In the genomic region with DNA sequence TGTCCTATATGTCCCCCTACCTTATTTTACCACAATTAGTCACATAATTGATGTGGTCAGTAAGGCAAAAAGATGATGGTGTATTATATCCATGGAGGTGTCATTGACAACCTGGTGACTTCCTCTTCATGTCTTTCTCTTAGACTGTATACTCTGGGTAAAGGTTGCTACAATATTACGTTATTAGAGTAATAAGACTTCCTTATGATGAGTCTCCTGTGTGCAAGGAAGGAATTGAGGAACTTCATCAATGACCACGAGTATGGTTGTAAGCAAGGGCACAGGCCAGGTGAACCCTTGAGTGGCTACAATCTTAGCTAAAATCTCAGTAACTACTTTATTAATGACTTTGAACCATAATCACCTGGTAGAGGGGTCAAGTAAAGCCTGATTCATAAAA, we compare ENCODE assay signal across 20 mouse cellular contexts.
DNase-seq lines count a peak whose midpoint lies in the region; ATAC-seq lines count a peak whose summit lies in the region.
"Had no signal": no experiment of that assay in that cellular context is flagged by ENCODE, and none has a peak within 500 bp of the region (broad histone marks: within the 10 kb centered on the region; RNA-seq: fewer than 3 reads in every experiment).

No protein-coding gene starts in this region.

- no peak for DNase-seq in cerebellum, adult 11-12 months
- no peak for DNase-seq in thymus, postnatal 0 days (ENCODE audit: low spot score)
- DNase-seq: adrenal gland, adult 8-10 months; adrenal gland, postnatal 14 days; adrenal gland, postnatal 36 days; B cell, adult 2 months; cerebellum, adult 18-20 months; cerebellum, adult 8-10 months; cerebellum, adult 9-11 months; cerebellum, postnatal 14 days; cerebellum, postnatal 36 days; forebrain, postnatal 0 days had no signal

- ATAC-seq in common myeloid progenitor, adult 5-6 weeks (replicated peaks; ENCODE audit: low read depth, poor library complexity, severe bottlenecking) = 0 out of 2 replicates have a peak, but pooled peaks have one; percentile 22
- peak; percentile 17 to 58; a peak in 2 of 4 replicates for ATAC-seq in hematopoietic stem cell, adult 5-6 weeks (replicated peaks in 1 of 2; ENCODE audit: insufficient read depth in 1 of 2, low FRiP score in 2 of 2, low TSS enrichment in 1 of 2, low read depth in 1 of 2, poor library complexity in 2 of 2, severe bottlenecking in 2 of 2)
- ATAC-seq in megakaryocyte progenitor cell, adult 5-6 weeks (replicated peaks; ENCODE audit: poor library complexity) = peak; percentile 78
- ATAC-seq: activated CD4-positive, CD25-positive, alpha-beta regulatory T cell, adult 4 months; CD4-positive, CD25-positive, alpha-beta regulatory T cell, adult 4 months; forebrain, embryonic 13.5 days; forebrain, embryonic 15.5 days; forebrain, postnatal 0 days; Patski had no signal

Comparison
In these comparisons a context has a peak if more than half of its experiments do, and no peak if none do; other contexts are left out.
1. ATAC-seq: peak in every context shown above with its lines; median percentile 78 in megakaryocyte progenitor cell, adult 5-6 weeks; 38 in hematopoietic stem cell, adult 5-6 weeks; 22 in common myeloid progenitor, adult 5-6 weeks.